Mouse (Mus musculus) small intestine, adult 2 months (tissue): ENCODE results near the gene Sec61a1.

Source experiments
- CTCF ChIP-seq: fragments of 200-500 bp; IDR thresholded peaks from 2 replicates; pipeline ENCODE4 v1.5.1; 2012; ENCODE audit warnings: low read depth, mild to moderate bottlenecking, control low read depth, inconsistent platforms, low read length, moderate library complexity, mixed read lengths; ENCODE audit not compliant: insufficient replicate concordance, insufficient read length; ENCODE audit errors: extremely low read depth
- POLR2A ChIP-seq: fragments of 200-500 bp; IDR thresholded peaks from 2 replicates; pipeline ENCODE4 v1.6.1; 2012; ENCODE audit warnings: low read depth, mild to moderate bottlenecking, control low read depth, inconsistent platforms, low read length, moderate library complexity

- TF ChIP-seq POLR2A (no peak), CTCF (no peak)
Observed at GRCm38 (mm10) chr6:88566676-88567075, 48.0 kb upstream of the Sec61a1 start.
